8 mouse cellular contexts compared by ENCODE assay signal in genomic region chr8:126833006-126833405, GRCm38 (mm10).
DNase-seq lines count a peak whose midpoint lies in the region; ATAC-seq and TF ChIP-seq lines count a peak whose summit lies in the region.

No protein-coding gene starts in this region.

- H3K4me3 ChIP-seq in layer of hippocampus, adult 2 months, result no peak overlapping the region
- H3K4me3 ChIP-seq in intestine, embryonic 14.5 days (ENCODE audit: low read depth, low read length), result no peak overlapping the region
- no peak overlapping the region for H3K4me3 ChIP-seq in lung, postnatal 0 days (ENCODE audit: low read depth, low read length)

- ATAC-seq in common myeloid progenitor, adult 5-6 weeks (replicated peaks; ENCODE audit: low read depth, poor library complexity, severe bottlenecking), result peak; percentile 9
- no peak for ATAC-seq in intestine, embryonic 14.5 days (replicated peaks; ENCODE audit: low FRiP score, low TSS enrichment, low read depth)
- no peak for ATAC-seq in lung, postnatal 0 days

- no peaks in the 10 kb centered on the region for H3K27me3 ChIP-seq in intestine, embryonic 14.5 days (replicated peaks; ENCODE audit: control insufficient read depth, insufficient read depth, low read length)
- no peaks in the 10 kb centered on the region for H3K27me3 ChIP-seq in lung, postnatal 0 days (replicated peaks; ENCODE audit: insufficient read depth, low read length)

- peaks cover 55% of the 10 kb centered on the region for H3K4me1 ChIP-seq in intestine, embryonic 14.5 days (replicated peaks; ENCODE audit: control insufficient read depth, insufficient read depth, low read length)
- H3K4me1 ChIP-seq in lung, postnatal 0 days (ENCODE audit: insufficient read depth, low read depth, low read length), result peaks cover 41% of the 10 kb centered on the region; the same call in 1 of the 2 replicates

- no peak overlapping the region; the same call in 1 of the 2 replicates for H3K4me2 ChIP-seq in intestine, embryonic 14.5 days (ENCODE audit: low read length)
- peak overlapping the region; percentile 17; the same call in 1 of the 2 replicates for H3K4me2 ChIP-seq in lung, postnatal 0 days (replicated peaks; ENCODE audit: low read depth, low read length)

- no peak for DNase-seq in layer of hippocampus, adult 2 months (ENCODE audit: low spot score in 2 of 2)
- no peak for DNase-seq in layer of hippocampus, adult 8-10 months (ENCODE audit: low spot score in 2 of 2)
- no peak for DNase-seq in intestine, embryonic 14.5 days (ENCODE audit: low spot score)
- peak; percentile 57 for DNase-seq in lung, postnatal 0 days (ENCODE audit: low spot score)
- DNase-seq in urinary bladder, adult 2 months (ENCODE audit: low spot score), result no peak
- DNase-seq in testis, postnatal 10 days (ENCODE audit: low spot score), result no peak
- no peak for DNase-seq in cerebellum, postnatal 36 days

- TF ChIP-seq EP300 in lung, postnatal 0 days (IDR thresholded peaks at IDR 0.05), result no peak

- H3K9me3 ChIP-seq in intestine, embryonic 14.5 days (ENCODE audit: control insufficient read depth, low read length), result no peaks in the 10 kb centered on the region
- H3K9me3 ChIP-seq in lung, postnatal 0 days (ENCODE audit: low read length), result no peaks in the 10 kb centered on the region

- no peaks in the 10 kb centered on the region for H3K36me3 ChIP-seq in intestine, embryonic 14.5 days (ENCODE audit: control insufficient read depth, insufficient read depth, low read length)
- no peaks in the 10 kb centered on the region for H3K36me3 ChIP-seq in lung, postnatal 0 days (ENCODE audit: insufficient read depth, low read length)

- H3K9ac ChIP-seq in intestine, embryonic 14.5 days (ENCODE audit: low read length), result no peak overlapping the region
- peak overlapping the region; percentile 13; the same call in 1 of the 2 replicates for H3K9ac ChIP-seq in lung, postnatal 0 days (replicated peaks; ENCODE audit: low read depth)

- no peak for TF ChIP-seq CTCF in layer of hippocampus, adult 2 months (conservative IDR thresholded peaks at IDR 0.05)
- peak; percentile 24; the same call in 1 of the 2 replicates for TF ChIP-seq CTCF in lung, postnatal 0 days (IDR thresholded peaks at IDR 0.05)

- 16% methylated on average over 5 of the region's 5 CpGs for WGBS in intestine, embryonic 14.5 days
- 10% methylated on average over 5 of the region's 5 CpGs for whole genome bisulfite sequencing in lung, postnatal 0 days

- peak overlapping the region; percentile 82 for H3K27ac ChIP-seq in layer of hippocampus, adult 2 months
- H3K27ac ChIP-seq in intestine, embryonic 14.5 days (ENCODE audit: low read depth), result peak overlapping the region; percentile 64
- H3K27ac ChIP-seq in lung, postnatal 0 days (ENCODE audit: low read length), result peak overlapping the region; percentile 79
